Mouse (Mus musculus) limb, embryonic 14.5 days (tissue): Measurements from ENCODE around the gene Irf2bp1. TPM values are rescaled to one million over a fixed set of nuclear protein-coding genes. Genes with fewer than 3 reads are reported as not detected.

Experiments used
- ATAC-seq: fragments of 200-750 bp; cut with Nextera tagmentation; 2 replicates; pipeline ENCODE4 v1.8.0; 2017; ENCODE audit warnings: low read depth, moderate number of reproducible peaks, moderate TSS enrichment; ENCODE audit not compliant: low FRiP score
- DNase-seq: peaks from one replicate; pipeline ENCODE4 v3.0.0-alpha.2; 2015; ENCODE audit warnings: low spot score
- H3K27ac ChIP-seq: fragments of 300-500 bp; sonication (generic); replicated peaks from 2 replicates; pipeline ENCODE4 v1.5.1; 2014; ENCODE audit warnings: low read depth, mild to moderate bottlenecking, low read length, moderate library complexity, mixed read lengths
- H3K27me3 ChIP-seq: fragments of 300-500 bp; sonication (generic); 2 replicates; pipeline ENCODE4 v1.6.1; 2014; ENCODE audit warnings: low read length, mixed read lengths; ENCODE audit not compliant: control insufficient read depth, insufficient read depth
- H3K36me3 ChIP-seq: fragments of 300-500 bp; sonication (generic); 2 replicates; pipeline ENCODE4 v1.6.1; 2014; ENCODE audit warnings: mild to moderate bottlenecking, low read length, moderate library complexity, mixed read lengths; ENCODE audit not compliant: control insufficient read depth, insufficient read depth
- H3K4me1 ChIP-seq: fragments of 300-500 bp; sonication (generic); 2 replicates; pipeline ENCODE4 v1.6.1; 2014; ENCODE audit warnings: antibody characterized with exemption, low read length, mixed read lengths; ENCODE audit not compliant: control insufficient read depth, insufficient read depth
- H3K4me2 ChIP-seq: fragments of 300-500 bp; sonication (generic); replicated peaks from 2 replicates; pipeline ENCODE4 v1.6.1; 2014; ENCODE audit warnings: low read depth, mild to moderate bottlenecking, low read length, moderate library complexity; ENCODE audit not compliant: severe bottlenecking
- H3K4me3 ChIP-seq: fragments of 300-500 bp; sonication (generic); replicated peaks from 2 replicates; pipeline ENCODE4 v1.5.1; 2014; ENCODE audit warnings: low read length
- H3K9ac ChIP-seq: fragments of 300-500 bp; sonication (generic); 2 replicates; pipeline ENCODE4 v1.6.1; 2014; ENCODE audit warnings: mild to moderate bottlenecking, low read depth, low read length, moderate library complexity; ENCODE audit not compliant: severe bottlenecking
- H3K9me3 ChIP-seq: fragments of 300-500 bp; sonication (generic); 2 replicates; pipeline ENCODE4 v1.6.1; 2016; ENCODE audit warnings: low read length; ENCODE audit not compliant: control insufficient read depth
- POLR2A ChIP-seq: fragments of 200-500 bp; IDR thresholded peaks from 2 replicates; pipeline ENCODE4 v1.8.0; 2012; ENCODE audit warnings: inconsistent platforms, mild to moderate bottlenecking, moderate library complexity, borderline replicate concordance; ENCODE audit not compliant: insufficient read depth, insufficient read length; ENCODE audit errors: extremely low read depth
- WGBS: fragments of 180-500 bp; shearing (Covaris S2); extraction: QIAGEN DNeasy Blood & Tissue Kit; methylation state at CpG from one replicate; pipeline ENCODE4 v1.1.7; 2014; 5-methylcytosine and 5-hydroxymethylcytosine counted together
- polyA plus RNA-seq, 2 experiments: library from polyadenylated mRNA; depleted of rRNA in 1 of 2; stranded (reverse) in 1 of 2; unstranded in 1 of 2; fragments of >200 nt; fragmentation: Nextera tagmentation in 1 of 2; extraction: Ambion mirVana in 1 of 2; gene quantifications; 2 replicates each; pipeline versions ENCODE4 v1.2.1 to v1.2.3; 2012 to 2014

The Irf2bp1 gene
- polyA plus RNA-seq, 2 experiments = 34.2 to 36.1 TPM

DNA sequence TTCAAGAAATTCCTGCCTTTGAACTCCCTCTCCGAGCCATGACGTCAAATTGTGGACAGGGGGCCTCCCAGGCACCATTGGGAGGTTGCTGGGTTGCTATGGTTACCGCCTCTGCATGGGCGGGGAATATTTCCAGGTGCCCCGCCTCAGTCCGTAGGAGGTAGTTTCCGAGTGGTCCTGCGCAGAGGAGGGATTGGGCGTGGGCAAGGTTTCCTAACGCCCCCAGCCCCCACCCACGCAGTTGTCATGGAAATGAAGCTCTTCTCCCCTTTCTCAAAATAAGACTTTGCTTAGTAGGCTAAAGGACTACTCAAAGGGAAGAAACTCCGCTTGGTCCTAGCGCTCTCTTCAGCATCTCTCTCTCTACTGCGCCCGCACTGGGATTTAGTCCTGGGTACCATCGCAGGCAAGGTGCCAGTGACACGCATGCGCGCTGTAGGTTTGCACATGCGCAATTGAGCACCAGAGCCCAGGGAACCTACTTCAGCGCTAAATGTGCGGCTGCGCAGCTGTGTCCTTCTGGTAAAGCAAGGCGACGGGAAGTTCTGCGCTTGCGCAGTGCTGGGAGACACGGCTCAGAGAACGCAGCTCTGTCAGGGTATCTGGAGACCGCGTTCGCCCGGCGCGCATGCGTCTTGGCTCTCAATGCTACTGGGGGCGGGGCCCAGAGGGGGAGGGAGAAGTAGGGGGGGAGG, 13.1 kb upstream of the Irf2bp1 start, which contains the start of gene Mypop:
Gene Mypop, plus strand, starts transcription at position 645 of the 695 bp plus-strand sequence.
- DNase-seq (peak; percentile 100), ATAC-seq (peak; percentile 97)
- Histone ChIP-seq H3K36me3 (no peaks in the 10 kb centered on the region; the same call in 1 of the 2 replicates), H3K27ac (peak within 1 kb of the TSS; percentile 73), H3K27me3 (peaks cover 16% of the 10 kb centered on the region), H3K4me1 (peaks cover 10% of the 10 kb centered on the region), H3K9me3 (no peaks in the 10 kb centered on the region), H3K9ac (peak within 1 kb of the TSS; percentile 50), H3K4me2 (peak within 1 kb of the TSS; percentile 86), H3K4me3 (peak within 1 kb of the TSS; percentile 49)
- peak; percentile 70; the same call in 1 of the 2 replicates for TF ChIP-seq POLR2A
- whole genome bisulfite sequencing = under 1% methylated on average over 34 of the region's 37 CpGs

DNA sequence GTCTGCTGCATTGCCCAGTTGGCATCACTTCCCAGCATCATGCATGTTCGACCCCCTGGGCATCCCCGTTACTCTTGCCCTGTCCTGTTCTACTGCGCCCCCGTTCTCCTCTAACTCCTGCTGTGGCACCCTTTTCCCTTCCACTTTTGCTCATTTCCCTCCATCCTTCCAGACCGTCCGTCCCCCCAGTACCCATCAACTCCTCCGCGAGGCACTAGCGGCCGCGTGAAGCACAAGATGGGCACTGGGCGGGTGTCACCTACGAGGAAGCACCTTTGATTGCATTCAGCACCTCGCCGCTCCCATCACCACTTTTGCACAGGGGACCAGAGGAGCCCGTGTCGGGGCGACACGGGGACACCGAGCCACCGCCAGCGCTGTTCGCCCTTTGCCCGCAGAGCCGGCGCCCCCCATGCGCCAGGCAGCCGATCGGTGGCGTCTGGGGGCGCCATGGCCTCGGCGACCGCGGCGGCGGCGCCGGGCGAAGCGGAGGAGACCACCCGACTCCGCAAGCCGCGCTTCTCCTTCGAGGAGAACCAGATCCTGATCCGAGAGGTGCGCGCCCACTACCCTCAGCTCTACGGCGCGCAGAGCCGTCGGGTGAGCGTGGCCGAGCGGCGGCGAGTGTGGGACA, 12.1 kb upstream of the Irf2bp1 start:
- no peak for DNase-seq
- under 1% methylated on average over 52 of the region's 59 CpGs for WGBS
- no peak overlapping the region for H3K27ac ChIP-seq
- peaks cover 10% of the 10 kb centered on the region for H3K4me1 ChIP-seq
- H3K9ac ChIP-seq = peak overlapping the region; percentile 50
- H3K4me3 ChIP-seq = peak overlapping the region; percentile 49
- TF ChIP-seq POLR2A = no peak
- H3K9me3 ChIP-seq = no peaks in the 10 kb centered on the region
- peak overlapping the region; percentile 86 for H3K4me2 ChIP-seq
- ATAC-seq = no peak
- peaks cover 16% of the 10 kb centered on the region for H3K27me3 ChIP-seq
- no peaks in the 10 kb centered on the region; the same call in 1 of the 2 replicates for H3K36me3 ChIP-seq

DNA sequence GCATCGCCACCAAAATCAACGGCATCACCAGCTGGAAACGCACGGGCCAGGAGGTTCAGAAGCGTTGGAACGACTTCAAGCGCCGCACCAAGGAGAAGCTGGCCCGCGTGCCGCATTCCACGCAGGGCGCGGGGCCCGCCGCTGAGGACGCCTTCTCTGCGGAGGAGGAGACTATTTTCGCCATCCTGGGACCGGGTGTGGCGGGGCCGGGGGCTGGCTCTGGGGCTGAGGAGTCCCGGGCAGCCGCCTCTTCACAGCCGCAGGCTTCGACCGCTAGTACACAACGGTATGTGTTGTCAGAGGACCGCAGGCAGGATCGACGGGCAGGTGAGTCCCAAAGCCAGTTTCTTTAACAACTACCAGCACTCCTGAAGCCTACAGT, 11.6 kb upstream of the Irf2bp1 start:
- Histone ChIP-seq H3K27ac (no peak overlapping the region), H3K9me3 (no peaks in the 10 kb centered on the region), H3K4me1 (peaks cover 10% of the 10 kb centered on the region), H3K4me2 (peak overlapping the region; percentile 86), H3K4me3 (peak overlapping the region; percentile 49), H3K36me3 (no peaks in the 10 kb centered on the region; the same call in 1 of the 2 replicates), H3K27me3 (peaks cover 16% of the 10 kb centered on the region), H3K9ac (peak overlapping the region; percentile 50)
- TF ChIP-seq POLR2A = no peak
- no peak for DNase-seq
- ATAC-seq = no peak
- 2% methylated on average over 31 of the region's 31 CpGs for WGBS

DNA sequence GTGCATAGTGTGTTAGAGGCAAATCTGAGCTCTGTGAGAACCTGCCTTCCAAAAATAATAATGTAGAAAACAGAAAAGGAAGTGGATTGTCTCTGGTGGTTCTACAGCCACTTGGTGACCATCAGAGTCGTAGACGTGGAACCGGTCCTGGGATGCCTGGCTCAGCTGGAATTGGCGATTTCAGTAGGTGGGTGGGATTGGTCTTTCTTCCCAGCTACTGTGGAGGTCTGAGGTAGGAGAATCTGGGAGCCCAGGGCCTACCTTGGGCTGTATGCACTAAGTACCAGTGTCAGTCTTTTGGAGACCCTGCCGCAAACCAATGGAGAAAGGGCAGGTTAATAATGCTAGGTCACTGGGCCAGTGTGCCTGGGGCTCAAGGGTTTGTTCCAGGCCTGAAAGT, 10.8 kb upstream of the Irf2bp1 start:
- H3K9me3 ChIP-seq = no peaks in the 10 kb centered on the region
- no peak for DNase-seq
- H3K4me1 ChIP-seq = peaks cover 10% of the 10 kb centered on the region
- H3K27me3 ChIP-seq = peaks cover 16% of the 10 kb centered on the region
- peak overlapping the region; percentile 86 for H3K4me2 ChIP-seq
- no peak for TF ChIP-seq POLR2A
- H3K27ac ChIP-seq = no peak overlapping the region
- H3K4me3 ChIP-seq = peak overlapping the region; percentile 49; the same call in 1 of the 2 replicates
- H3K36me3 ChIP-seq = no peaks in the 10 kb centered on the region; the same call in 1 of the 2 replicates
- 81% methylated on average over 5 of the region's 5 CpGs for WGBS
- H3K9ac ChIP-seq = peak overlapping the region; percentile 50; the same call in 1 of the 2 replicates
- ATAC-seq = no peak

DNA sequence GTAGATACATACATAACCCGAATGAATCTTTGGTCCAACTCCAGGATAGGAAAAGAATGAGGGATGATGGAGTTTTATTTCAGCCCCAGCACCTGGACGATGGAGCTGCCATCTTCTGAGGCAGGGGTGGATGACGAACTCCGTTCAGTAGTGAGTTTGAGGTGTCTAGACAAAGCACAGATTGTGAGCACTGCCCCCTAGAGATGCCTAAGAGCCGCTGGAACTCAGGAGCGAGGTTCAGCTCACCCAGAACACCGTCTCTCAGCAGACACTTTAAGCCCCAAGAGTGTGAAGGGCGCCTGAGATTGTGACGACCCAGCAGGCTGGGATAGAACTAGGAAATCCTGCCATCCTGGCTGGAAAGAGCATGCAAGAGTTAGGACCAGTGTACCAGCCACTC, 5.0 kb upstream of the Irf2bp1 start:
- 40% methylated on average over 9 of the region's 9 CpGs for WGBS

More for the DNA sequence above, 5.0 kb upstream of the Irf2bp1 start:
- no peak overlapping the region for H3K4me2 ChIP-seq
- no peak overlapping the region for H3K27ac ChIP-seq
- ATAC-seq (no peak), DNase-seq (no peak)
- H3K27me3 ChIP-seq = no peaks in the 10 kb centered on the region
- no peaks in the 10 kb centered on the region for H3K9me3 ChIP-seq
- no peak overlapping the region for H3K9ac ChIP-seq
- no peak overlapping the region for H3K4me3 ChIP-seq
- peaks cover 9% of the 10 kb centered on the region for H3K36me3 ChIP-seq
- no peak for TF ChIP-seq POLR2A
- H3K4me1 ChIP-seq = peaks cover 5% of the 10 kb centered on the region; the same call in 1 of the 2 replicates
